In genomic region chr15:80092041-80092441, GRCm38 (mm10) we compare ENCODE assay signal across 8 mouse cellular contexts. TPM values are rescaled to one million over a fixed set of nuclear protein-coding genes. Genes with fewer than 3 reads are reported as not detected.
DNase-seq lines count a peak whose midpoint lies in the region; ATAC-seq and TF ChIP-seq lines count a peak whose summit lies in the region.

No protein-coding gene starts in this region.

- no peaks in the 10 kb centered on the region for H3K9me3 ChIP-seq in heart, embryonic 14.5 days (ENCODE audit: control insufficient read depth, low read length)
- H3K9me3 ChIP-seq in hindbrain, embryonic 12.5 days (replicated peaks), result no peaks in the 10 kb centered on the region
- no peaks in the 10 kb centered on the region for H3K9me3 ChIP-seq in midbrain, embryonic 14.5 days (ENCODE audit: control insufficient read depth, low read length)

- DNase-seq in heart, postnatal 25 days (ENCODE audit: low spot score), result no peak
- peak; percentile 65 to 70 for DNase-seq in cerebellum, adult 2 months
- no peak for DNase-seq in midbrain, embryonic 14.5 days
- DNase-seq in adrenal gland, postnatal 4 days (ENCODE audit: low spot score in 2 of 2), result no peak
- DNase-seq in layer of hippocampus, postnatal 10 days (ENCODE audit: low spot score in 2 of 2), result no peak
- no peak for DNase-seq in retina, postnatal 1 day

- intact Hi-C loops in heart, postnatal 25 days (cut with DNase I), result loop anchor here (5.0 kb wide), 1 partner anchor 130 kb away; no protein-coding TSS in a partner anchor

- no peaks in the 10 kb centered on the region for H3K36me3 ChIP-seq in heart, embryonic 14.5 days (ENCODE audit: control insufficient read depth, insufficient read depth, low read length)
- H3K36me3 ChIP-seq in hindbrain, embryonic 12.5 days, result no peaks in the 10 kb centered on the region
- no peaks in the 10 kb centered on the region for H3K36me3 ChIP-seq in midbrain, embryonic 14.5 days (ENCODE audit: control insufficient read depth, insufficient read depth, low read length)

- H3K4me2 ChIP-seq in heart, embryonic 14.5 days (ENCODE audit: low read length), result peak overlapping the region; percentile 72
- H3K4me2 ChIP-seq in hindbrain, embryonic 12.5 days (replicated peaks), result peak overlapping the region; percentile 94
- peak overlapping the region; percentile 76 for H3K4me2 ChIP-seq in midbrain, embryonic 14.5 days (ENCODE audit: low read length)

- H3K27me3 ChIP-seq in heart, embryonic 14.5 days (ENCODE audit: control insufficient read depth, insufficient read depth, low read length), result peaks cover 31% of the 10 kb centered on the region
- no peaks in the 10 kb centered on the region for H3K27me3 ChIP-seq in cerebellum, adult 2 months (ENCODE audit: control insufficient read depth, insufficient read depth, low read length)
- H3K27me3 ChIP-seq in hindbrain, embryonic 12.5 days, result peaks cover 47% of the 10 kb centered on the region
- H3K27me3 ChIP-seq in midbrain, embryonic 14.5 days (ENCODE audit: control insufficient read depth, insufficient read depth, low read length), result no peaks in the 10 kb centered on the region; the same call in 1 of the 2 replicates

- ATAC-seq in heart, embryonic 14.5 days (ENCODE audit: insufficient number of reproducible peaks, insufficient read depth, low FRiP score, low read depth), result no peak
- 0 out of 2 replicates have a peak, but pooled peaks have one; percentile 5 for ATAC-seq in hindbrain, embryonic 12.5 days (ENCODE audit: low FRiP score)
- ATAC-seq in midbrain, embryonic 14.5 days (ENCODE audit: low FRiP score, low TSS enrichment), result no peak

- peak overlapping the region in 1 of 2 experiments; percentile 56; a peak in 2 of 4 replicates for H3K4me3 ChIP-seq in heart, embryonic 14.5 days (ENCODE audit: control insufficient read depth in 1 of 2, insufficient read depth in 1 of 2, low read depth in 1 of 2, low read length in 2 of 2)
- peak overlapping the region; percentile 83 for H3K4me3 ChIP-seq in cerebellum, adult 2 months (replicated peaks; ENCODE audit: insufficient read depth, low read depth, low read length)
- H3K4me3 ChIP-seq in hindbrain, embryonic 12.5 days, result peak overlapping the region; percentile 72
- peak overlapping the region; percentile 75 for H3K4me3 ChIP-seq in midbrain, embryonic 14.5 days (replicated peaks; ENCODE audit: low read depth, low read length)

- peak overlapping the region; percentile 75; the same call in 1 of the 2 replicates for H3K9ac ChIP-seq in heart, embryonic 14.5 days (ENCODE audit: low read length)
- peak overlapping the region; percentile 78 for H3K9ac ChIP-seq in hindbrain, embryonic 12.5 days
- peak overlapping the region; percentile 84 for H3K9ac ChIP-seq in midbrain, embryonic 14.5 days (replicated peaks; ENCODE audit: low read length)

- no peak for TF ChIP-seq CTCF in cerebellum, adult 2 months (IDR thresholded peaks at IDR 0.05; ENCODE audit: borderline replicate concordance, insufficient read depth, low read depth, low read length)

- H3K27ac ChIP-seq in heart, embryonic 14.5 days (replicated peaks in 1 of 2; ENCODE audit: control insufficient read depth in 1 of 2, insufficient read depth in 1 of 2, low read depth in 2 of 2, low read length in 2 of 2), result no peak overlapping the region
- peak overlapping the region; percentile 98 for H3K27ac ChIP-seq in cerebellum, adult 2 months (ENCODE audit: insufficient read depth, low read length)
- H3K27ac ChIP-seq in hindbrain, embryonic 12.5 days, result no peak overlapping the region
- H3K27ac ChIP-seq in midbrain, embryonic 14.5 days (replicated peaks; ENCODE audit: low read depth, low read length), result no peak overlapping the region

- 34% methylated on average over 7 of the region's 7 CpGs for WGBS in heart, embryonic 14.5 days
- 8% methylated on average over 7 of the region's 7 CpGs for WGBS in cerebellum, adult 2 months
- 15% methylated on average over 7 of the region's 7 CpGs for whole genome bisulfite sequencing in hindbrain, embryonic 12.5 days
- WGBS in midbrain, embryonic 14.5 days, result 13% methylated on average over 7 of the region's 7 CpGs

- no peak for TF ChIP-seq POLR2A in cerebellum, adult 2 months (IDR thresholded peaks at IDR 0.05; ENCODE audit: borderline replicate concordance, insufficient read depth, low read length)

- peaks cover 3 to 7% of the 10 kb centered on the region in 2 experiments; a peak in 3 of 4 replicates for H3K4me1 ChIP-seq in heart, embryonic 14.5 days (ENCODE audit: control insufficient read depth in 2 of 2, insufficient read depth in 2 of 2, low read length in 2 of 2)
- peaks cover 30% of the 10 kb centered on the region for H3K4me1 ChIP-seq in cerebellum, adult 2 months (ENCODE audit: control insufficient read depth, insufficient read depth, low read length)
- peaks cover 20% of the 10 kb centered on the region for H3K4me1 ChIP-seq in hindbrain, embryonic 12.5 days
- H3K4me1 ChIP-seq in midbrain, embryonic 14.5 days (ENCODE audit: control insufficient read depth, insufficient read depth, low read length), result peaks cover 17% of the 10 kb centered on the region

RNA-seq across cellular contexts. Expression of gene Rpl3, which starts 0.4 kb away (rescaled TPM):
- 763 and 822 TPM in 2 replicates for polyA plus RNA-seq in heart, embryonic 14.5 days (2014; fragmentation: Nextera tagmentation; extraction: Ambion mirVana)
- 100 to 1,000 TPM; 154 to 183 TPM for total RNA-seq in heart, postnatal 25 days (2021)
- polyA plus RNA-seq in cerebellum, adult 2 months (2012; rRNA removed), result 678 and 692 TPM in 2 replicates
- polyA plus RNA-seq in hindbrain, embryonic 12.5 days (2016; fragmentation: Nextera tagmentation; extraction: Ambion mirVana), result 642 and 670 TPM in 2 replicates
- polyA plus RNA-seq in midbrain, embryonic 14.5 days (2014; fragmentation: Nextera tagmentation; extraction: Ambion mirVana), result 681 and 724 TPM in 2 replicates
- 100 to 1,000 TPM; 927 to 955 TPM for total RNA-seq in adrenal gland, postnatal 4 days (2021)
- total RNA-seq in layer of hippocampus, postnatal 10 days (2021), result 100 to 1,000 TPM; 535 to 605 TPM

RNA-seq across cellular contexts. Expression of gene Syngr1, which starts 0.9 kb away (rescaled TPM):
- 40.7 and 44.5 TPM in 2 replicates for polyA plus RNA-seq in heart, embryonic 14.5 days (2014; fragmentation: Nextera tagmentation; extraction: Ambion mirVana)
- 10 to 100 TPM; 77.5 to 92.2 TPM for total RNA-seq in heart, postnatal 25 days (2021)
- polyA plus RNA-seq in cerebellum, adult 2 months (2012; rRNA removed), result 448 and 455 TPM in 2 replicates
- 11.6 and 14.3 TPM in 2 replicates for polyA plus RNA-seq in hindbrain, embryonic 12.5 days (2016; fragmentation: Nextera tagmentation; extraction: Ambion mirVana)
- polyA plus RNA-seq in midbrain, embryonic 14.5 days (2014; fragmentation: Nextera tagmentation; extraction: Ambion mirVana), result 26.3 and 39.4 TPM in 2 replicates
- total RNA-seq in adrenal gland, postnatal 4 days (2021), result 10 to 100 TPM; 26.4 to 27.6 TPM
- 100 to 1,000 TPM; 362 to 374 TPM for total RNA-seq in layer of hippocampus, postnatal 10 days (2021)

RNA-seq across cellular contexts. Expression of gene Tab1, which starts 40.9 kb away (rescaled TPM):
- 28.0 and 30.0 TPM in 2 replicates for polyA plus RNA-seq in heart, embryonic 14.5 days (2014; fragmentation: Nextera tagmentation; extraction: Ambion mirVana)
- 10 to 100 TPM; 23.7 to 26.5 TPM for total RNA-seq in heart, postnatal 25 days (2021)
- 50.0 and 50.2 TPM in 2 replicates for polyA plus RNA-seq in cerebellum, adult 2 months (2012; rRNA removed)
- 42.1 and 44.0 TPM in 2 replicates for polyA plus RNA-seq in hindbrain, embryonic 12.5 days (2016; fragmentation: Nextera tagmentation; extraction: Ambion mirVana)
- polyA plus RNA-seq in midbrain, embryonic 14.5 days (2014; fragmentation: Nextera tagmentation; extraction: Ambion mirVana), result 37.9 and 42.5 TPM in 2 replicates
- total RNA-seq in adrenal gland, postnatal 4 days (2021), result 10 to 100 TPM; 37.6 to 37.8 TPM
- 10 to 100 TPM; 28.2 to 35.0 TPM for total RNA-seq in layer of hippocampus, postnatal 10 days (2021)

Comparison
In these comparisons a context has a peak if more than half of its experiments do, and no peak if none do; other contexts are left out.
1. DNase-seq: peak in cerebellum, adult 2 months (2 of 2); none in heart, postnatal 25 days (single experiment), midbrain, embryonic 14.5 days (single experiment), adrenal gland, postnatal 4 days (0 of 2), layer of hippocampus, postnatal 10 days (0 of 2) and retina, postnatal 1 day (single experiment).
2. Peak in every context shown above with its lines, with median percentiles within 50 percentile points of each other: H3K4me2 ChIP-seq and H3K9ac ChIP-seq.